Mouse (Mus musculus): Measurements from ENCODE around the gene H3f3b. TPM values are rescaled to one million over a fixed set of nuclear protein-coding genes. Genes with fewer than 3 reads are reported as not detected.

H3f3b gene
- polyA plus RNA-seq, 1 experiment from 2014 or later, result 1,066 TPM

DNA sequence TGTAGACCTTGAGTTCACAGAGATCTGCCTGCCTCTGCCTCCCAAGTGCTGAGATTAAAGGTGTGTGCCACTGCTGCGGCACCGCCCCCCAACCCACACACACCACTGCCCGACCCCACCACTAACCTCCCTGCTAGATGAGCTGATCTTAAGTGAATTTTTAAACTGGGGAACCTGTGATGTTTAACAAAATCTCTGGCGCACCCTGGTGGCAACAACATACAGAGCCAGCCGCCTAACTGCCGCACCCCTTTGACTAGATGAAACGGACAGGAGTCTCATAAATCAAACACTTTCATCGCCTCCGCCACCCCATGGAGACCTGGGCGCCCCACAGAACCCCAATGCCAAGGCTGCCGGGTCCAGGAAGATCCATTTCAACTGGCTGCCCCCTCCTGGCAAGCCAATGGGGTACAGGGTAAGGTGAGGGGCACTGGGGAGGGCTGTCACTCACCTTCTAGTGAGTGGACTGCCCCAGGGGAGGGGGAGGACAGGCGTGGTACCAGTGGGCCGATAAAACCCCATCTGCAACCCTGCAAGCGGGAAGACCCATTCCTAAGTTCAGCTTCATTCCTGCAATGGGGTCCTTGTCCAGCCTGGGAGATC, 28.1 kb downstream of the H3f3b start:
- ChIA-PET CTCF (interaction anchor here (0.6 to 2.8 kb wide), 7 partner anchors 12 to 88 kb away, joined by 3 to 17 read pairs (median 4); partner anchors contain the start of gene Smim6), POLR2A (interaction anchor here (1.0 to 1.1 kb wide), 2 partner anchors 21 to 60 kb away, joined by 3 to 5 read pairs; no protein-coding TSS in a partner anchor)
- ATAC-seq, result peak; percentile 37
- no peak for DNase-seq (ENCODE audit: low read depth, low spot score)
- no peak for TF ChIP-seq CTCF (IDR thresholded peaks at IDR 0.05)
- no peaks in the 10 kb centered on the region for H3K27me3 ChIP-seq
- in situ Hi-C loops (cut with MboI; ENCODE audit: low pct_unique_long_range_greater_than_20kb), result loop anchor here (5.0 kb wide), 1 partner anchor 62 kb away; no protein-coding TSS in a partner anchor

DNA sequence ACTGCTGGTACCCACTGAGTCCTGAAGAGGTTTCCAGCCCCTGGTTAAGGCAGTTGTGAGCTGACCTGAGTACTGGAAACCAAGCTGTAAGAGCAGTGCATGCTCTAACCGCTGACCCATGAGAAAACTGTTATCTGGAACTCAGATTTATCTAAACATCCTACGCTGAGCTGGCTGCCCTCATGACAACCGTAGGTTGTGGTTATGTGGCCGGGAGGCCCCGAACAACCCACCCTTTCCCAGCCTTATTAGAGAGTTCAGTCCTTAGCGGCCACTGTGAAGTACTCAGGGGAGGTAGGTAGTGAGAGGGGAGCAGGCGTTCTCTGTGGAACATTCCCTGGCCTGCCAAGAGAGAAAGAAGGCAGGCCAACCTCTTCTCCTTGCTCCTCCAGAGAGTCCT, 28.7 kb downstream of the H3f3b start:
- in situ Hi-C loops (cut with MboI; ENCODE audit: low pct_unique_long_range_greater_than_20kb), result loop anchor here (5.0 kb wide), 1 partner anchor 62 kb away; no protein-coding TSS in a partner anchor
- DNase-seq (ENCODE audit: low read depth, low spot score), result no peak
- POLR2A ChIA-PET, result no interaction called here
- no peak for ATAC-seq
- no peaks in the 10 kb centered on the region for H3K27me3 ChIP-seq
- CTCF ChIA-PET, result interaction anchor here (0.6 to 2.8 kb wide), 6 partner anchors 12 to 76 kb away, joined by 3 to 17 read pairs (median 5); no protein-coding TSS in a partner anchor
- TF ChIP-seq CTCF (IDR thresholded peaks at IDR 0.05), result no peak

DNA sequence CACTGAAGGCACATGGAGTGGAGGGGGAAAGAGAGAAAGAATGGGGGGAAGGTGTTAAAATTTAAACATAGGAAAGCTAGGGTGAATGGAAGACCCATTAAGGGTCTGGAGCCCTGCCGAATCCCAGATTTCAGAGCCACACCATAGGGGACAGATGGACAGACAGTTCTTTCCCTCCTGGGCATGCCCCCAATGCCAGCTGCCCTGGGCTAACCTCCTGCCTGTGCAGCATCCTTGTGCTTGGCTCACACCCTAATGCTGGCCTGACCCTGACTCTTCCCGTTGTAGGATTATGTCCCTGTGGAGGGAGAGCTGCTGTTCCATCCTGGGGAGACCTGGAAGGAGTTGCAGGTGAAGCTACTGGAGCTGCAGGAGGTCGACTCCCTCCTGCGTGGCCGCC, 30.1 kb downstream of the H3f3b start:
- H3K27me3 ChIP-seq, result no peaks in the 10 kb centered on the region
- ATAC-seq (no peak), DNase-seq (ENCODE audit: low read depth, low spot score) (no peak)
- TF ChIP-seq CTCF (IDR thresholded peaks at IDR 0.05), result no peak
- in situ Hi-C loops (cut with MboI; ENCODE audit: low pct_unique_long_range_greater_than_20kb), result loop anchor here (5.0 kb wide), 1 partner anchor 60 kb away; no protein-coding TSS in a partner anchor
- ChIA-PET POLR2A (no interaction called here), CTCF (interaction anchor here (0.6 to 2.0 kb wide), 2 partner anchors 59 to 62 kb away, joined by 3 to 8 read pairs; no protein-coding TSS in a partner anchor)

- no peaks in the 10 kb centered on the region for H3K27me3 ChIP-seq
- in situ Hi-C loops (cut with MboI; ENCODE audit: low pct_unique_long_range_greater_than_20kb), result loop anchor here (5.0 kb wide), 1 partner anchor 60 kb away; no protein-coding TSS in a partner anchor
- ATAC-seq, result no peak
- ChIA-PET POLR2A (no interaction called here), CTCF (interaction anchor here (0.8 to 2.0 kb wide), 2 partner anchors 55 to 58 kb away, joined by 3 to 8 read pairs; no protein-coding TSS in a partner anchor)
- DNase-seq (ENCODE audit: low read depth, low spot score), result no peak
- TF ChIP-seq CTCF (IDR thresholded peaks at IDR 0.05), result no peak
Measured at GRCm38 (mm10) chr11:115997047-115997446, 30.7 kb downstream of the H3f3b start.

GRCm38 (mm10) chr11:115995256-115995655, 32.5 kb downstream of the H3f3b start:
- ATAC-seq (no peak), DNase-seq (ENCODE audit: low read depth, low spot score) (no peak)
- ChIA-PET POLR2A (no interaction called here), CTCF (interaction anchor here (1.0 kb wide), 1 partner anchor 56 kb away, joined by 3 read pairs; no protein-coding TSS in a partner anchor)
- in situ Hi-C loops (cut with MboI; ENCODE audit: low pct_unique_long_range_greater_than_20kb), result loop anchor here (5.0 kb wide), 1 partner anchor 58 kb away; no protein-coding TSS in a partner anchor
- TF ChIP-seq CTCF (IDR thresholded peaks at IDR 0.05), result no peak
- no peaks in the 10 kb centered on the region for H3K27me3 ChIP-seq

DNA sequence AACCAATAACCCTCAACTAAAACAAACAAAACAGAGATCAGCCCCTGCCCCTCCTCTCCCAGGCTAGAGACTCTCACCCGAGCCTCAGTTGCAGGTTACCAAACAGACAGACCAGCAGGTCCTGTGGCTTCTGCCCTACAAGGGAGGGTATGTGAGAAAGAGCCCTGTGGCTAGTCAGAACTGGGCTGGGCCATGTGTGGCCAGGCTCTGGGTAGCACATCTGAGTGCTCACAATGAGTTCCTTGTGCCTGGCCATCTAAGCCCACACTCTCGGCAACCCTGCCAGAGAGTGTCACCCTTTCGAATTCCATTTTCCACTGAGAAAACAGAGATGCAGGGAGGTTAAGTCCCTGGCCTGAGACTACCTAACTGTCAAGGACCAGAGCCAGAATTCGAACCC, 35.7 kb downstream of the H3f3b start:
- POLR2A ChIA-PET, result no interaction called here
- no peak for ATAC-seq
- CTCF ChIA-PET, result interaction anchor here (1.5 kb wide), 1 partner anchor 50 kb away, joined by 3 read pairs; no protein-coding TSS in a partner anchor
- in situ Hi-C loops (cut with MboI; ENCODE audit: low pct_unique_long_range_greater_than_20kb), result no loop called here
- TF ChIP-seq CTCF (IDR thresholded peaks at IDR 0.05), result no peak
- DNase-seq (ENCODE audit: low read depth, low spot score), result no peak
- H3K27me3 ChIP-seq, result no peaks in the 10 kb centered on the region

GRCm38 (mm10) chr11:115989686-115990085, 38.1 kb downstream of the H3f3b start:
- in situ Hi-C loops (cut with MboI; ENCODE audit: low pct_unique_long_range_greater_than_20kb), result no loop called here
- CTCF ChIA-PET, result no interaction called here
- no peak for DNase-seq (ENCODE audit: low read depth, low spot score)
- H3K27me3 ChIP-seq, result no peaks in the 10 kb centered on the region
- no peak for TF ChIP-seq CTCF (IDR thresholded peaks at IDR 0.05)
- POLR2A ChIA-PET, result no interaction called here
- no peak for ATAC-seq

GRCm38 (mm10) chr11:115983291-115983690, 44.5 kb downstream of the H3f3b start:
- in situ Hi-C loops (cut with MboI; ENCODE audit: low pct_unique_long_range_greater_than_20kb), result no loop called here
- CTCF ChIA-PET, result no interaction called here
- H3K27me3 ChIP-seq, result no peaks in the 10 kb centered on the region
- ATAC-seq, result no peak
- DNase-seq (ENCODE audit: low read depth, low spot score), result no peak
- POLR2A ChIA-PET, result no interaction called here
- no peak for TF ChIP-seq CTCF (IDR thresholded peaks at IDR 0.05)

GRCm38 (mm10) chr11:115982472-115982871, 45.3 kb downstream of the H3f3b start:
- H3K27me3 ChIP-seq, result no peaks in the 10 kb centered on the region
- TF ChIP-seq CTCF (IDR thresholded peaks at IDR 0.05), result no peak
- no peak for DNase-seq (ENCODE audit: low read depth, low spot score)
- no peak for ATAC-seq
- ChIA-PET POLR2A (no interaction called here), CTCF (no interaction called here)
- in situ Hi-C loops (cut with MboI; ENCODE audit: low pct_unique_long_range_greater_than_20kb), result no loop called here

- ATAC-seq (no peak), DNase-seq (ENCODE audit: low read depth, low spot score) (no peak)
- no peak for TF ChIP-seq CTCF (IDR thresholded peaks at IDR 0.05)
- in situ Hi-C loops (cut with MboI; ENCODE audit: low pct_unique_long_range_greater_than_20kb), result no loop called here
- H3K27me3 ChIP-seq, result no peaks in the 10 kb centered on the region
- ChIA-PET POLR2A (no interaction called here), CTCF (no interaction called here)
Measured at GRCm38 (mm10) chr11:115975544-115975943, 52.2 kb downstream of the H3f3b start.

DNA sequence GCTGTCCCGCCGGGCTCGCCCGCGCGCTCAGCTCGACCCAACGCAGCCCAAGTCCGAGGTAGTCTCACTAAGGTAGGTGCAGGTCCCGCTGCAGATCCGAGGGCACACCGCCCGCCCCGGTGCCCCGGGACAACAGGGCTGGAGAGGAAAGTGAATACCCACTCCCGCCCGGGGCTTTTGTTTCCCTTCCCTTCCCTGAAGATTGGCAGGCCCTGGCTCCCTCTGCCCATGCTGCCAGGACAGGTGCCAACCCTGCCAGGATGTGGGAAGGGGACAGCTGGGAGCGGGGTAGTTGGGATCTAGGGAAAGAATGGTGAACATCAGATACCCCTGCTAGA, 52.7 kb downstream of the H3f3b start:
- in situ Hi-C loops (cut with MboI; ENCODE audit: low pct_unique_long_range_greater_than_20kb), result no loop called here

More for the DNA sequence above, 52.7 kb downstream of the H3f3b start:
- no peaks in the 10 kb centered on the region for H3K27me3 ChIP-seq
- ChIA-PET CTCF (no interaction called here), POLR2A (interaction anchor here (0.5 kb wide), 1 partner anchor 146 kb away, joined by 4 read pairs; no protein-coding TSS in a partner anchor)
- no peak for DNase-seq (ENCODE audit: low read depth, low spot score)
- no peak for ATAC-seq
- no peak for TF ChIP-seq CTCF (IDR thresholded peaks at IDR 0.05)
